Mouse (Mus musculus) liver, embryonic 12.5 days (tissue): ENCODE measurements at regions not wholly inside any gene's neighbourhood (a gene's known extent, or its start where the extent isn't known, plus 50 kb on each side); places are given as distances from the start of the nearest gene placed in this dataset.

ENCODE experiments used
- ATAC-seq: fragments of 200-750 bp; cut with Nextera tagmentation; 2 replicates; pipeline ENCODE4 v1.8.0; 2017; ENCODE audit warnings: moderate number of reproducible peaks, mild to moderate bottlenecking, moderate library complexity
- H3K27ac ChIP-seq: fragments of 300-500 bp; sonication (generic); 2 replicates; pipeline ENCODE4 v1.5.1; 2016; ENCODE audit warnings: mild to moderate bottlenecking
- H3K27me3 ChIP-seq: fragments of 300-500 bp; sonication (generic); replicated peaks from 2 replicates; pipeline ENCODE4 v1.6.1; 2016; ENCODE audit warnings: mild to moderate bottlenecking, moderate library complexity
- H3K36me3 ChIP-seq: fragments of 300-500 bp; sonication (generic); 2 replicates; pipeline ENCODE4 v1.6.1; 2016; ENCODE audit warnings: mild to moderate bottlenecking, moderate library complexity
- H3K4me1 ChIP-seq: fragments of 300-500 bp; sonication (generic); 2 replicates; pipeline ENCODE4 v1.6.1; 2016
- H3K4me2 ChIP-seq: fragments of 300-500 bp; sonication (generic); 2 replicates; pipeline ENCODE4 v1.6.1; 2016; ENCODE audit warnings: mild to moderate bottlenecking, moderate library complexity
- H3K4me3 ChIP-seq: fragments of 300-500 bp; sonication (generic); 2 replicates; pipeline ENCODE4 v1.5.1; 2016; ENCODE audit warnings: mild to moderate bottlenecking, moderate library complexity
- H3K9ac ChIP-seq: fragments of 300-500 bp; sonication (generic); 2 replicates; pipeline ENCODE4 v1.6.1; 2016; ENCODE audit warnings: mild to moderate bottlenecking, moderate library complexity
- H3K9me3 ChIP-seq: fragments of 300-500 bp; sonication (generic); replicated peaks from 2 replicates; pipeline ENCODE4 v1.6.1; 2016; ENCODE audit warnings: mild to moderate bottlenecking, moderate library complexity
- WGBS: fragments of 180-500 bp; shearing (Covaris S2); methylation state at CpG from one replicate; pipeline ENCODE4 v1.1.7; 2016; ENCODE audit not compliant: insufficient replicate concordance; 5-methylcytosine and 5-hydroxymethylcytosine counted together

DNA sequence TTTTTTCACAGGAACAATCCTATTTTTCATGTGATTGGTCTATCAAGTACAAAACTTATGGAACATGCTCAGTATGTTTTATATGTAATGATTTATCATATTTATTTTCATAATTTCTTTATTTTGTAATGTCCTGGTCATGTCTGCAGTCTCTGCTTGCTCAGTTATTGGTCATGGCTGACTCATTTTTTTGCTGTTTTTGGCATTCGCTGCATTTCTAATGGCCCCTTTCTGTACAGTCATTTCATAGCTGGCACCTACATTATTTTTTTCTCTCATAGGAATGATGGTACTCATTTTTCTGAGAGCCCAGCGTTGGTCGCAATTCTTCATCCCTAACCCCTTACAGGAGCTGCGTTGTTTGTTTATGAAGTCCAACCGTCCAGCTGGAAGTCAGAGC lies 136.5 kb upstream of the Fam92a start:
- Histone ChIP-seq H3K27me3 (no peaks in the 10 kb centered on the region), H3K9me3 (no peaks in the 10 kb centered on the region), H3K9ac (no peak overlapping the region), H3K27ac (no peak overlapping the region), H3K36me3 (no peaks in the 10 kb centered on the region), H3K4me2 (no peak overlapping the region), H3K4me1 (no peaks in the 10 kb centered on the region), H3K4me3 (no peak overlapping the region)
- 76% methylated on average over 5 of the region's 5 CpGs for WGBS
- no peak for ATAC-seq

DNA sequence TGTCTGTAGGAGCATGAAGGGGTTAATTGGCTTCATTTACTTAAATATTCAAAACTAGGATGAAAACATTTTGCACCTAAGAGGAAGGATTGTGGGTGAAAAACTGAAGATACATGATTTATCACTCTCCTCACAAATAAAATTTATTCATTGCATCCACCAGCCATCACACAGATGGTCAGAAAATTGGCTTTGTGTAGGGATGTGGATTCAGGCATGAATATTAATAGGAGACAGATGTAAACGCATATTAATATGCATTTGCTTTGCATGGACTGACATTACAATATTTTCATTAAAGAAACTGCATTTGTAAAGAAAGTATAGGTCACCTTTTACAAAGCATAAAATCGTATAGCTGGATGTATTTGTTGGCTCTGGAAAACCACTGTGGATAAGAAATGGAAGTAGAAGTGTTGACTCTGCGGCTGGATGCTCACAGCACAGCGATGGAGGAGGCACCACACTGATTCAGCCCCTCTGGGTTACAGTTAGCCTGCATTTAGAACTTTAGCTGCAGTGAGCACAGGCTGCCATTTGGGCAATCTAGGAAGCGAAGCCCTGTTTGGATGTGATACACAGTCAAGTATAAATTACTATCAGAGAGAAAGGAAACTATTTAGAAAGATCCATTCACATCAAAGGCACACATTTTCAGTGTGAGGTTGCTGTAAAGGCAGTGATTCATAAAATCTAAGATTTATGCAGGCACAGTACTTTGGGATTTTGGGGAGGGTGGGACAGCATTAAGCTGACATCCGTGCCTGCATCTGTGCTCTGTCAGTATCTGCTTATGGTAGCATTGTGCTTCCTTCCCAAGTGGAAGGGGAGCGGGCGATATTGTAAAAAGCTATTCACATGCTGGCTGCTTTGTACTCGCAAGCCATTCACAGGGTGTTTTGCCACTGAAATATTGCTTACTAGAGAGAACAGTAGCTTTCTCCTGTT lies 135.1 kb upstream of the Fam92a start:
- no peak for ATAC-seq
- 69% methylated on average over 9 of the region's 9 CpGs for WGBS
- Histone ChIP-seq H3K36me3 (no peaks in the 10 kb centered on the region), H3K4me3 (no peak overlapping the region), H3K27ac (no peak overlapping the region), H3K9me3 (no peaks in the 10 kb centered on the region), H3K9ac (no peak overlapping the region), H3K27me3 (no peaks in the 10 kb centered on the region), H3K4me1 (no peaks in the 10 kb centered on the region), H3K4me2 (no peak overlapping the region)

DNA sequence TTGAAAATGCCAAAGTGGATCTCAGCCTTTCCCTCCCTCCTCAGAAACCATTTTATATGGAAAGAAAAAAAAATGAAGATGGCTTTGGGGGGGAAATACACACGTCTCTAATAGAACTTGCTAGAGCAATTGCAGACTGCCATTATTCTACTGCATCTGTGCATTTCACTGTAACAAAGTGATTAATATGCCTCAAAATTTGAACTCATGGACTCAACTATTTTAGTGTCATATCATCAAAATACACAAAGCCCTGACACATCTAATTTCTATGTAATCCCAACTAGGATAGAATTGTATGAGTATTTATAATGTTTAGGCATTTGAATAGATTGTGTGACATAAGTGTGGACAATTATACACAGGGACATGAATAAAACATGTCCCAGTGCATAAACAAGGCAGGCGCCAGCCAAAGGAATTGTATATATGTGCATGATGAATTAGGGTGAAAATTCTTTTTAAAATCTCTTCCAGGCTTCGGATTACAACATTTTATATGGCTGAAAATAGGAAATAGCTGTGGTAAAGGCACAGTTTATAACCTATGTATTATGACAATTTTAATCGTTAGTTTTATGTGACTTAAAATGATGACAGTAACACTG lies 115.4 kb upstream of the Fam92a start:
- Histone ChIP-seq H3K27me3 (no peaks in the 10 kb centered on the region), H3K4me2 (no peak overlapping the region), H3K4me1 (no peaks in the 10 kb centered on the region), H3K36me3 (no peaks in the 10 kb centered on the region), H3K9ac (no peak overlapping the region), H3K9me3 (no peaks in the 10 kb centered on the region), H3K27ac (no peak overlapping the region), H3K4me3 (no peak overlapping the region)
- ATAC-seq: no peak
- WGBS: 51% methylated on average over 4 of the region's 4 CpGs

DNA sequence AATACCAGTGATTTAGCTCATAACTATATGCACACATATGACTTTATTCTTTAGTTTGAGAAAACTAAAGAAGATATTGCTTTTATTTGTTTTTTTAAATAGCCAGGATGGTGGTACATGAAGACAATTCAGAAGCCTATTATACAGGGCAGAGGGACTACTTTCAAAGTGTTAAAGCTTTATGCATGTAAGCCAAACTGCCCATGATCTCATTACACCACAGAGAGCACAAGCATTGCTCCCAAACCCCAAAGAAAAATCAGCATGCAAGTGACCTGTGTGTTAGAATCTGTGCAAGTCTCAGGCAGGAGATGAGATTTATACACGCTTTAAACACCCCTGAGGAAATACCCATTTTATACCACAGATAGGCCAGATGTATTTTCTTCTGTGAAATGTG lies 114.6 kb upstream of the Fam92a start:
- no peaks in the 10 kb centered on the region for H3K27me3 ChIP-seq
- H3K9ac ChIP-seq: no peak overlapping the region
- no peaks in the 10 kb centered on the region for H3K4me1 ChIP-seq
- no peak overlapping the region for H3K27ac ChIP-seq
- WGBS: 55% methylated on average over 1 of the region's 1 CpGs
- no peaks in the 10 kb centered on the region for H3K9me3 ChIP-seq
- no peak for ATAC-seq
- H3K4me3 ChIP-seq: no peak overlapping the region
- H3K4me2 ChIP-seq: no peak overlapping the region
- no peaks in the 10 kb centered on the region for H3K36me3 ChIP-seq

DNA sequence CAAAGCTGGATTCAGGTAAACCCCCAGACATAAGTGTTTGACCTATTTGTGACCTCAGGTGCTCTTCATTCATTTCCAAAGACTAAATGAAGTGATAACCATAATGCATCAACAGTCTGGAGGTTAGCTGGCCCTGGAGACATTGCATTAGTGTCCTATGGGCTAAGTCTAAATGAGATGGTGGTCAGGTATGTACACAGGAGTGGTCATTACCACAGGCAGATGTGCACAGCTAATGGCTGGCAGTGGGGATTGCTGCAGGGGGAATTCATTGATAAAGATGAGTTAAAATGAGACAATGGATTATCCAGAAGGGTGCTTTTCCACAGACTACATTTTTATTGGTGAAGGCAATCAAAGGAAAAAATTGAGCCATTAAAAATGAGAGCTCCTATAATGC lies 114.2 kb upstream of the Fam92a start:
- no peak overlapping the region for H3K9ac ChIP-seq
- no peak overlapping the region for H3K27ac ChIP-seq
- no peak for ATAC-seq
- no peaks in the 10 kb centered on the region for H3K27me3 ChIP-seq
- H3K4me1 ChIP-seq: no peaks in the 10 kb centered on the region
- no peaks in the 10 kb centered on the region for H3K36me3 ChIP-seq
- H3K4me2 ChIP-seq: no peak overlapping the region
- no peak overlapping the region for H3K4me3 ChIP-seq
- no peaks in the 10 kb centered on the region for H3K9me3 ChIP-seq

DNA sequence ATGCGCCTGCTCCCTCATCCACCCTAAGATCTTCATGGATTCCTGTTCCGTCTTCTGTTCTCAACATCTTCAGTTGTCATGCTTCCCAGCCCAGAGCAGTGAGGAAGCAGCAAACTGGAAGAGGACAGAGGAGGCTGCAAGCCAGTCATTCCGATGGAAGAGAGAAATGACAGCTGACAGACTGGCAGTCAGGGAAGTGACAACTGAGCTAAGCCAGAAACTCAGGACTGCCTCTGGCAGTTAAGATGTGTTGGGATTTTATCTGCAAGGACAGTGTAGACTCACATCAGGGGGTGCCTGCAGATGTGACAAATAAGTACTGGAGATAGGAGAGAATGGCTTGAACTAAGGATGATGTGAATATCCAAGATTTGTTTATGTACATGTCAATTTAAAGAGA lies 106.1 kb upstream of the Fam92a start:
- Histone ChIP-seq H3K27ac (no peak overlapping the region), H3K4me1 (no peaks in the 10 kb centered on the region), H3K27me3 (no peaks in the 10 kb centered on the region), H3K9me3 (no peaks in the 10 kb centered on the region), H3K9ac (no peak overlapping the region), H3K4me3 (no peak overlapping the region), H3K4me2 (no peak overlapping the region), H3K36me3 (no peaks in the 10 kb centered on the region)
- WGBS: 57% methylated on average over 3 of the region's 3 CpGs
- no peak for ATAC-seq

DNA sequence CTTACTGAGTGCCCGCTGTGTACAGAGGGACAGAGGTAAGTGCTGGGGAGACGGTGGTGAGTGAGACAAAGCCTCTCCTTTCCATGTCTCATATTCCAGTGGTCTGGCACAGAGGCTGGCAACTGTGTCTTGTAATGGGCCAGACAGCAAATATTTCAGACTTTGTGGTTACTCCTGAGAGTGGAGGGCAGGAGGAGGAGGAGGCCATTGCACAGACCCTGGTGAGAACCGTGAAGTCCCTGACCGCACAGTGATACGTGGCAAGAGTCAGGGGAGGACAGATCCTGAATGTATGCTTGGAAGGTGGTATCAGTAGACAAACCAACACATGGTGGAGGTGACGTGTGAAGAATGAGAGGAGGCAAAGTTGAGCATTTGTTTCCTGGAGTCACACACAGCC lies 101.6 kb upstream of the Fam92a start:
- Histone ChIP-seq H3K36me3 (no peaks in the 10 kb centered on the region), H3K9ac (no peak overlapping the region), H3K4me1 (no peaks in the 10 kb centered on the region), H3K4me3 (no peak overlapping the region), H3K27me3 (no peaks in the 10 kb centered on the region), H3K4me2 (no peak overlapping the region), H3K27ac (no peak overlapping the region), H3K9me3 (no peaks in the 10 kb centered on the region)
- 67% methylated on average over 6 of the region's 6 CpGs for WGBS
- ATAC-seq: no peak

DNA sequence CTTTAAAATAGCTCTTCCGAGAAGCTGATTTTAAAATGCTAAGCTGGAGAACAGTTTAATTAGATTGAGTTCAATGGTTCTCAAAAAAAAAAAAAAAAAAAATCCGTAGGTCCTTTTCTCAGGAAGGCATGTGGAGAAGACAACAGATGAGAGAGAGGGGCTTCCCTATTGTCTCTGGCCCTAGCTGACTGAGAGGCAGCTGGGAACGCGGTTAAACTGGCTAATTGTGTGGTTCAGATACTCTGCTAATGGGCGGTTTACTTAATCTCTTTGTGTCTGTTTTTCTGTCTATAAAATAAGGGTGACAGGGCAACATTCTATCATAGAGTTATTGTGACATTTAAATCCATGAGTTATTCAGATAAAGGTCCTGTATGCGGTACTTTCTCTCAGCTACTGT lies 101.1 kb upstream of the Fam92a start:
- Histone ChIP-seq H3K36me3 (no peaks in the 10 kb centered on the region), H3K9ac (no peak overlapping the region), H3K4me1 (no peaks in the 10 kb centered on the region), H3K4me2 (no peak overlapping the region), H3K4me3 (no peak overlapping the region), H3K27ac (no peak overlapping the region), H3K9me3 (no peaks in the 10 kb centered on the region), H3K27me3 (no peaks in the 10 kb centered on the region)
- ATAC-seq: no peak
- 59% methylated on average over 6 of the region's 6 CpGs for WGBS

DNA sequence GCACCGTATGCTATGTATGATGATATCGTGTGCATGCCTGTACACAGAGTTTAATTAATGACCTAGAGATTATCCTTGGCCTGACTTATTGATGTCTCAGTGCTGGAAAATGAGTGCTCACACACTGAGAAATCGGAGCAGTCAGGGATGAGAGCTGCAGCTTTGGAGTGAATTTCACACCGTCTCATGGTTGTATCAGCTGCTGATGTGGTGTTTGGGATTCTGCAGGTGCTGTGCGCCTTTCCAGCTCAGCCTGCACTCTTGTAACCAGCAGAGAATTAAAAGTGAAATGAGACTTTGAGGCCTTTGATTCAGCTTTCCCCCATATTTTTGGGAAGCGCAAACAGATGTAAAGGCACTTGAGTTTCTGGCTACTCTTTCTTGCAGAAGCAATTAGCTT lies 100.6 kb upstream of the Fam92a start:
- WGBS: 80% methylated on average over 6 of the region's 6 CpGs
- no peak overlapping the region for H3K9ac ChIP-seq
- no peaks in the 10 kb centered on the region for H3K36me3 ChIP-seq
- H3K27ac ChIP-seq: no peak overlapping the region
- no peak for ATAC-seq
- H3K27me3 ChIP-seq: no peaks in the 10 kb centered on the region
- H3K4me2 ChIP-seq: no peak overlapping the region
- no peaks in the 10 kb centered on the region for H3K9me3 ChIP-seq
- H3K4me3 ChIP-seq: no peak overlapping the region
- no peaks in the 10 kb centered on the region for H3K4me1 ChIP-seq

DNA sequence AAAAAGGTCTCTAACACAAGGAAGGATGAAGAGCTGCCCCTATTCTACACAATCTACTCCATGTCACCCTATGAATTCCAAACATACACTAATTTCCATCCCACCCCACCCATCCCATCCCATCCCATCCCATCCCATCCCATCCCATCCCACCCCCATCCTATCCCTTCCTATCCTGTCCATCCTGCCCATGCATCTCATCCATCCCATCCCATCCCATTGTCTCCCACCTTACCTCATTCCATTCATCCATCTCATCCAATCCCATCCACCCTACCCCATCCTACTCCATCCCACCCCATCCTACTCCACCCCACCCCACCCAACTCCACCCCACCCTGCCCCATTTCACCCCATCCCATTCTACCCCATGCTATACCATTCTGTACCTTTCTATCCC lies 91.9 kb upstream of the Fam92a start:
- no peak overlapping the region for H3K9ac ChIP-seq

DNA sequence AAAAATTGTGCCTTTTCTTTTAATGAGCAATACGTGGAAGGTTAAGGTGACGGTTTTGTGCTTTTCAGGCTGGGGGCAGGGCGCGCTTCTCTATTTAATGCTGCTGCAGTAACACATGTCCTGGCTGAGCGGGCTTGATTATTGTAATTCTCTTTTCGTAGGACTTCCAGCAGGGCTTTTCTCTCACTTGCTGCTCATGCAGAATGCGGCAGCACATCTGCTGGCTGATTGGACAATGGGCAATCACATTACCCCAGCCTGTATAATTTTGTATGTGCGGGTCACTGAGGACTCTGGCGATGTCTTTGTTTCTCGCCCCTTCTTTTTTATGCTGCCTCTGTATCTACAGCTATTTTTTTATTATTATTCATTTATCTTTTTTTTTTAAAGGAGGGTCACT lies 91.4 kb upstream of the Fam92a start:
- H3K27me3 ChIP-seq: no peaks in the 10 kb centered on the region
- H3K27ac ChIP-seq: no peak overlapping the region
- H3K9ac ChIP-seq: no peak overlapping the region
- H3K4me2 ChIP-seq: no peak overlapping the region
- ATAC-seq: no peak
- WGBS: 81% methylated on average over 10 of the region's 10 CpGs
- H3K4me3 ChIP-seq: no peak overlapping the region
- H3K36me3 ChIP-seq: no peaks in the 10 kb centered on the region
- no peaks in the 10 kb centered on the region for H3K4me1 ChIP-seq
- H3K9me3 ChIP-seq: no peaks in the 10 kb centered on the region

More for the DNA sequence above, 91.9 kb upstream of the Fam92a start:
- H3K4me3 ChIP-seq: no peak overlapping the region
- H3K4me2 ChIP-seq: no peak overlapping the region
- ATAC-seq: no peak
- H3K4me1 ChIP-seq: no peaks in the 10 kb centered on the region
- H3K9me3 ChIP-seq: no peaks in the 10 kb centered on the region
- H3K36me3 ChIP-seq: no peaks in the 10 kb centered on the region
- H3K27me3 ChIP-seq: no peaks in the 10 kb centered on the region
- H3K27ac ChIP-seq: no peak overlapping the region

DNA sequence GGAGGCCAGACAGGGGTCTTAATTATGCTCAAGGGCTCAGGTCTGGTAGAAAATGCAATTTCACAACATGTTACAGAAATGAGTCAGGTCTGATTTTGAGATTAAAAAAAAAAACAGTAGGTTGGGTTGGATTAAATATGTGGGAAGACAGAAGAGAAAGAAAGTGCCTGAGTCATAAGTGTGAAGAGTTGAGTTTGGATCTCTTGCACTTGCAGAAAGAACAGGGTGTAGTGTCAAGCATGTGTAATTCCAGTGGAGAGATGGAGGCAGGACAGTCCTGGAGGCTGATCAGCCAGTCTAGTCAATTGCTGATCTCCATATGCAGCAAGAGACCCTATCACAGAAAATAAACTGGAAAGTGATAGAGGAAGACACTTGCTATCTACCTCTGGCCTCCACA lies 76.2 kb upstream of the Fam92a start:
- Histone ChIP-seq H3K27me3 (no peaks in the 10 kb centered on the region), H3K9ac (no peak overlapping the region), H3K9me3 (no peaks in the 10 kb centered on the region), H3K36me3 (no peaks in the 10 kb centered on the region), H3K4me1 (no peaks in the 10 kb centered on the region), H3K4me2 (no peak overlapping the region), H3K4me3 (no peak overlapping the region), H3K27ac (no peak overlapping the region)
- no peak for ATAC-seq

DNA sequence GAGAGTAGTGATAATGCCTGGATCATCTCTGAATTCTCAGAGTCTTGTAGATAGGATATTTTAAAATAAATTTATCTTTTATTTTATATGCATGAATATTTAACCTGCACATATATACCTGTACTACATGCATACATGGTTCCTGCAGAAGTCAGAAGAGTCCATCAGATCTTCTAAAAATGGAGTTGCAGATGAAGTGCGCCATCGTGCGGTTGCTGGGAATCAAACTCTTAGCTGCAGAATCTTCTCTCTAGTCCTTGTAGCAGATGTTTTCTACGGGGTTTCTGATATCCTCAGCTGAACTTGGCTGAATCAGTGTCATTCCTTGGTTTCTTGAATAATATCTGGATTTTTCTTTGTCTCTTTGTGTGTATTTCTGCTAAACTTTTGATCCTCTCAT lies 74.8 kb upstream of the Fam92a start:
- 61% methylated on average over 4 of the region's 4 CpGs for WGBS
- no peaks in the 10 kb centered on the region for H3K36me3 ChIP-seq
- no peaks in the 10 kb centered on the region for H3K27me3 ChIP-seq
- H3K4me3 ChIP-seq: no peak overlapping the region
- H3K4me2 ChIP-seq: no peak overlapping the region
- H3K27ac ChIP-seq: no peak overlapping the region
- no peak overlapping the region for H3K9ac ChIP-seq
- no peaks in the 10 kb centered on the region for H3K9me3 ChIP-seq
- no peaks in the 10 kb centered on the region for H3K4me1 ChIP-seq
- no peak for ATAC-seq
